Mouse (Mus musculus) cortical plate, adult 2 months (tissue): ENCODE results near the gene Bcl10.

Source experiments
- CTCF ChIP-seq: fragments of 200-500 bp; IDR thresholded peaks from 2 replicates; pipeline ENCODE4 v1.5.1; 2011; ENCODE audit warnings: mild to moderate bottlenecking, control low read depth, low read length; ENCODE audit not compliant: insufficient read depth; ENCODE audit errors: extremely low read depth
- POLR2A ChIP-seq: fragments of 200-500 bp; IDR thresholded peaks from 2 replicates; pipeline ENCODE4 v1.6.1; 2011; ENCODE audit warnings: mild to moderate bottlenecking, low read length, control low read depth; ENCODE audit not compliant: insufficient read depth; ENCODE audit errors: extremely low read depth

DNA sequence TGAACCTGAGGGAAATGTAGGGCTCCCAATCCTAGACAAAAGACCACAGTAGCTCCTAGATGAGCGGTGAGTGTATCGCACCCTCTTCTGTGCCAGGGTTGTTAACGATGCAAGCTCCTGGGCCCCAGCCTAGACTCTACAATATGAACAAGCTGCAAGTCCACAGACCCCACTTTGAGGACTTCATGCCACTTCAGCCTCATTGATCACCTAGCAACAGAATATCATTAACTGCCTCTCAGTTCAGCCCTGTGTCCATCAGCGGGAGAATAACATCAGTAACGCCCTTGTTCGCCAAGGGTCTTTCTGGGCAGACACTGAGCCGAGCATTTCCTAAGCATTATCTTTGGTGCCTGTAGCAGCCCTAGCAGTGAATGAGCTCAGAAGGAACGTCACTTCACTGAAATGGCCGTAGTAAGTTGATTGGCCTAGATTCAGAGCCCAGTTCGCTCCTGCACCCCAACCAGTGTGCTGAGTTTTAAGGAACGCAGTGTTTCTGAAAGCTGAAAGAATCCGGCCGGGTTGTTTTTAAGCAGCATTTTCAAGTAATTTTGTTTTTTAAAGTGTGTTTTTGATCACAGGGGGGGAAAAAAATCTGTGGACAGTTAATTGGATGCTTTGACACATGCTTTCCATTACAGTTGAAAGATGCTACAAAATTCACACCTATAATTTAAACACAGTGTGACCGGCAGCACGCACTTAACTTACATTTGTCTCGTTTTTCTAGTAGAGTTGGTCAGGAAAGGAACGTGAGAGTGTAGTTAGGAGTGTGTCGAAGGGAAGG is 32.1 kb upstream of the Bcl10 start:
- TF ChIP-seq CTCF: no peak
- no peak for TF ChIP-seq POLR2A
